Mouse (Mus musculus) bone marrow macrophage, adult 2 months (primary cell): ENCODE results near the gene Gm11444.
A peak's percentile ranks its signal among the peaks of the same experiment; 100 is the strongest.

Source experiments
- CTCF ChIP-seq: IDR thresholded peaks from 2 replicates; pipeline ENCODE4 v1.5.1; 2012; ENCODE audit warnings: low read depth, mild to moderate bottlenecking, low read length, moderate library complexity
- POLR2A ChIP-seq: IDR thresholded peaks from 2 replicates; pipeline ENCODE4 v1.6.1; 2012; ENCODE audit warnings: mild to moderate bottlenecking, low read depth, low read length, borderline replicate concordance

- TF ChIP-seq CTCF (peak; percentile 70), POLR2A (no peak)
These were observed 27.0 kb downstream of the Gm11444 start for GRCm38 (mm10) chr11:85823181-85823580.
